Mouse (Mus musculus) forebrain, embryonic 13.5 days (tissue): ENCODE measurements around the gene Kcnh6. TPM values are rescaled to one million over a fixed set of nuclear protein-coding genes. Genes with fewer than 3 reads are reported as not detected.
"Not testable (repeated sequence)": the region's sequence is repeated elsewhere in the genome, so short reads cannot be mapped to it uniquely, and the experiment has no call there.

Experiments
- ATAC-seq: fragments of 200-750 bp; cut with Nextera tagmentation; 2 replicates; pipeline ENCODE4 v1.8.0; 2017
- H3K27ac ChIP-seq: fragments of 300-500 bp; sonication (generic); 2 replicates; pipeline ENCODE4 v1.5.1; 2015; ENCODE audit warnings: inconsistent platforms, mild to moderate bottlenecking, moderate library complexity
- H3K27me3 ChIP-seq: fragments of 300-500 bp; sonication (generic); 2 replicates; pipeline ENCODE4 v1.6.1; 2015; ENCODE audit warnings: mild to moderate bottlenecking, inconsistent platforms
- H3K36me3 ChIP-seq: fragments of 300-500 bp; sonication (generic); 2 replicates; pipeline ENCODE4 v1.6.1; 2015; ENCODE audit warnings: mild to moderate bottlenecking, inconsistent platforms; ENCODE audit not compliant: poor library complexity, severe bottlenecking
- H3K4me1 ChIP-seq: fragments of 300-500 bp; sonication (generic); 2 replicates; pipeline ENCODE4 v1.6.1; 2015; ENCODE audit warnings: inconsistent platforms
- H3K4me2 ChIP-seq: fragments of 300-500 bp; sonication (generic); 2 replicates; pipeline ENCODE4 v1.6.1; 2015; ENCODE audit warnings: inconsistent platforms, mild to moderate bottlenecking, moderate library complexity
- H3K4me3 ChIP-seq: fragments of 300-500 bp; sonication (generic); 2 replicates; pipeline ENCODE4 v1.5.1; 2015; ENCODE audit warnings: mild to moderate bottlenecking, inconsistent platforms
- H3K9ac ChIP-seq: fragments of 300-500 bp; sonication (generic); 2 replicates; pipeline ENCODE4 v1.6.1; 2015; ENCODE audit warnings: mild to moderate bottlenecking, inconsistent platforms
- H3K9me3 ChIP-seq: fragments of 300-500 bp; sonication (generic); replicated peaks from 2 replicates; pipeline ENCODE4 v1.6.1; 2016; ENCODE audit warnings: inconsistent platforms
- WGBS: fragments of 180-500 bp; shearing (Covaris S2); methylation state at CpG from one replicate; pipeline ENCODE4 v1.1.7; 2015; 5-methylcytosine and 5-hydroxymethylcytosine counted together
- polyA plus RNA-seq: library from polyadenylated mRNA; unstranded; fragments of >200 nt; fragmentation: Nextera tagmentation; extraction: Ambion mirVana; gene quantifications from 2 replicates; pipeline ENCODE4 v1.2.1, GENCODE M21; 2015

Gene Kcnh6
- polyA plus RNA-seq, 1 experiment from 2014 or later: 0.40 TPM

- under 1% methylated on average over 50 of the region's 50 CpGs for WGBS
- Histone ChIP-seq H3K9me3 (no peaks in the 10 kb centered on the region), H3K4me1 (peaks cover 11% of the 10 kb centered on the region), H3K4me2 (peak overlapping the region; percentile 82), H3K36me3 (no peaks in the 10 kb centered on the region), H3K27me3 (peaks cover 27% of the 10 kb centered on the region), H3K4me3 (peak overlapping the region; percentile 44), H3K27ac (no peak overlapping the region), H3K9ac (peak overlapping the region; percentile 56)
- peak; percentile 71 for ATAC-seq
Observed at GRCm38 (mm10) chr11:106020051-106020763, 12.3 kb downstream of the Kcnh6 start.

- Histone ChIP-seq H3K36me3 (0 out of 2 replicates have a peak, but pooled peaks cover 4% of the 10 kb centered on the region), H3K27ac (no peak overlapping the region), H3K4me3 (no peak overlapping the region), H3K27me3 (peaks cover 10% of the 10 kb centered on the region; the same call in 1 of the 2 replicates), H3K4me1 (no peaks in the 10 kb centered on the region), H3K9ac (no peak overlapping the region), H3K4me2 (no peak overlapping the region), H3K9me3 (no peaks in the 10 kb centered on the region)
- ATAC-seq: no peak
- 90% methylated on average over 3 of the region's 3 CpGs for WGBS
Observed at GRCm38 (mm10) chr11:106025774-106026173, 17.9 kb downstream of the Kcnh6 start.

- H3K36me3 ChIP-seq: 0 out of 2 replicates have a peak, but pooled peaks cover 4% of the 10 kb centered on the region
- H3K4me2 ChIP-seq: no peak overlapping the region
- H3K9ac ChIP-seq: no peak overlapping the region
- no peaks in the 10 kb centered on the region for H3K4me1 ChIP-seq
- no peak overlapping the region for H3K4me3 ChIP-seq
- no peaks in the 10 kb centered on the region for H3K9me3 ChIP-seq
- ATAC-seq: no peak
- H3K27ac ChIP-seq: no peak overlapping the region
- peaks cover 3% of the 10 kb centered on the region; the same call in 1 of the 2 replicates for H3K27me3 ChIP-seq
- 42% methylated on average over 11 of the region's 11 CpGs for WGBS
Observed at GRCm38 (mm10) chr11:106026465-106027151, 18.7 kb downstream of the Kcnh6 start.

GRCm38 (mm10) chr11:106027607-106028006 lies 19.7 kb downstream of the Kcnh6 start:
- Histone ChIP-seq H3K9me3 (no peaks in the 10 kb centered on the region), H3K27ac (no peak overlapping the region), H3K4me1 (no peaks in the 10 kb centered on the region), H3K9ac (no peak overlapping the region), H3K4me2 (no peak overlapping the region), H3K27me3 (no peaks in the 10 kb centered on the region; the same call in 1 of the 2 replicates), H3K4me3 (no peak overlapping the region), H3K36me3 (0 out of 2 replicates have a peak, but pooled peaks cover 4% of the 10 kb centered on the region)
- 94% methylated on average over 5 of the region's 5 CpGs for WGBS
- ATAC-seq: no peak

GRCm38 (mm10) chr11:106032074-106032473 lies 24.1 kb downstream of the Kcnh6 start:
- not testable (repeated sequence) for H3K9me3 ChIP-seq, H3K4me1 ChIP-seq, H3K36me3 ChIP-seq, H3K27me3 ChIP-seq, ATAC-seq
- H3K9ac ChIP-seq: peak overlapping the region; percentile 50; the same call in 1 of the 2 replicates
- 19% methylated on average over 12 of the region's 25 CpGs for WGBS
- peak overlapping the region; percentile 35 for H3K4me3 ChIP-seq
- peak overlapping the region; percentile 51; the same call in 1 of the 2 replicates for H3K27ac ChIP-seq
- H3K4me2 ChIP-seq: peak overlapping the region; percentile 39; the same call in 1 of the 2 replicates

- no peak for ATAC-seq
- H3K4me1 ChIP-seq: peaks cover 14% of the 10 kb centered on the region
- H3K27me3 ChIP-seq: no peaks in the 10 kb centered on the region
- peak overlapping the region; percentile 51 for H3K27ac ChIP-seq
- no peaks in the 10 kb centered on the region for H3K36me3 ChIP-seq
- H3K9ac ChIP-seq: peak overlapping the region; percentile 45; the same call in 1 of the 2 replicates
- H3K9me3 ChIP-seq: no peaks in the 10 kb centered on the region
- 45% methylated on average over 11 of the region's 11 CpGs for WGBS
- H3K4me2 ChIP-seq: peak overlapping the region; percentile 47
- H3K4me3 ChIP-seq: peak overlapping the region; percentile 21; the same call in 1 of the 2 replicates
Observed at GRCm38 (mm10) chr11:106033491-106033919, 25.6 kb downstream of the Kcnh6 start.

GRCm38 (mm10) chr11:106034986-106035385 lies 27.1 kb downstream of the Kcnh6 start:
- Histone ChIP-seq H3K27ac (no peak overlapping the region), H3K27me3 (no peaks in the 10 kb centered on the region), H3K36me3 (no peaks in the 10 kb centered on the region), H3K9me3 (no peaks in the 10 kb centered on the region), H3K4me1 (peaks cover 27% of the 10 kb centered on the region), H3K4me3 (no peak overlapping the region), H3K4me2 (no peak overlapping the region), H3K9ac (no peak overlapping the region)
- ATAC-seq: no peak
- 91% methylated on average over 9 of the region's 9 CpGs for WGBS

- peak; percentile 98 for ATAC-seq
- Histone ChIP-seq H3K36me3 (no peaks in the 10 kb centered on the region), H3K9me3 (no peaks in the 10 kb centered on the region), H3K27me3 (no peaks in the 10 kb centered on the region), H3K27ac (peak within 1 kb of the TSS; percentile 86), H3K4me2 (peak within 1 kb of the TSS; percentile 81), H3K9ac (peak within 1 kb of the TSS; percentile 90), H3K4me3 (peak within 1 kb of the TSS; percentile 92), H3K4me1 (peaks cover 27% of the 10 kb centered on the region)
- WGBS: under 1% methylated on average over 65 of the region's 66 CpGs
Observed at GRCm38 (mm10) chr11:106036548-106037417, 28.9 kb downstream of the Kcnh6 start, which contains the start of gene Dcaf7. Gene Dcaf7, plus strand, starts transcription at chr11:106036872.

- WGBS: 0% methylated on average over 13 of the region's 13 CpGs
Observed at GRCm38 (mm10) chr11:106037418-106037751, 29.5 kb downstream of the Kcnh6 start.

GRCm38 (mm10) chr11:106044349-106044748 lies 36.4 kb downstream of the Kcnh6 start:
- Histone ChIP-seq H3K4me2 (no peak overlapping the region), H3K4me3 (no peak overlapping the region), H3K27ac (no peak overlapping the region), H3K27me3 (no peaks in the 10 kb centered on the region), H3K9ac (no peak overlapping the region), H3K9me3 (no peaks in the 10 kb centered on the region), H3K4me1 (peaks cover 5% of the 10 kb centered on the region), H3K36me3 (peaks cover 27% of the 10 kb centered on the region)
- ATAC-seq: no peak

More at GRCm38 (mm10) chr11:106037418-106037751, 29.5 kb downstream of the Kcnh6 start:
- Histone ChIP-seq H3K4me2 (peak overlapping the region; percentile 81), H3K4me1 (peaks cover 27% of the 10 kb centered on the region), H3K36me3 (no peaks in the 10 kb centered on the region), H3K9ac (peak overlapping the region; percentile 90), H3K27me3 (no peaks in the 10 kb centered on the region), H3K4me3 (peak overlapping the region; percentile 92), H3K9me3 (no peaks in the 10 kb centered on the region), H3K27ac (peak overlapping the region; percentile 86)
- ATAC-seq: peak; percentile 7

- Histone ChIP-seq H3K36me3 (peaks cover 37% of the 10 kb centered on the region), H3K27ac (no peak overlapping the region), H3K9ac (no peak overlapping the region), H3K27me3 (no peaks in the 10 kb centered on the region), H3K4me2 (no peak overlapping the region), H3K9me3 (no peaks in the 10 kb centered on the region), H3K4me3 (no peak overlapping the region), H3K4me1 (no peaks in the 10 kb centered on the region)
- WGBS: 94% methylated on average over 1 of the region's 1 CpGs
- ATAC-seq: no peak
Observed at GRCm38 (mm10) chr11:106045256-106045655, 37.3 kb downstream of the Kcnh6 start.
